Mouse (Mus musculus) gastrocnemius, adult 2 months (tissue): ENCODE data around the gene Lsm4. TPM values are rescaled to one million over a fixed set of nuclear protein-coding genes. Genes with fewer than 3 reads are reported as not detected.

Source experiments
- DNase-seq: peaks from one replicate; pipeline ENCODE4 v3.0.0; 2022
- H3K27ac ChIP-seq: fragments of 200-600 bp; 2 replicates; pipeline ENCODE4 v1.8.1; 2022; ENCODE audit warnings: mild to moderate bottlenecking
- H3K4me3 ChIP-seq: fragments of 200-600 bp; 2 replicates; pipeline ENCODE4 v1.8.1; 2022; ENCODE audit warnings: mild to moderate bottlenecking, moderate library complexity
- CTCF ChIP-seq: fragments of 200-600 bp; IDR thresholded peaks from 2 replicates; pipeline ENCODE4 v1.8.1; 2022; ENCODE audit warnings: antibody characterized with exemption, mild to moderate bottlenecking, moderate library complexity
- intact Hi-C: fragments of 180-260 bp; cut with DNase I; formaldehyde crosslinking; loops from one replicate; pipeline ENCODE4 v1.15.1; 2025
- total RNA-seq, 2 experiments: library from RNA; stranded (reverse); gene quantifications; 2 replicates each; pipeline ENCODE4 v1.2.3; 2021

Gene Lsm4
- total RNA-seq, 2 experiments from 2014 or later: 61.7 to 65.6 TPM

GRCm38 (mm10) chr8:70672325-70673078 lies 546 bp upstream of the Lsm4 start:
- TF ChIP-seq CTCF: no peak
- Histone ChIP-seq H3K4me3 (peak overlapping the region; percentile 82), H3K27ac (peak overlapping the region; percentile 98)
- DNase-seq: no peak
- intact Hi-C loops: loop anchor here (1.0 kb wide), 1 partner anchor 28 kb away; no protein-coding TSS in a partner anchor

GRCm38 (mm10) chr8:70674109-70674508 lies 1.1 kb downstream of the Lsm4 start:
- intact Hi-C loops: no loop called here
- Histone ChIP-seq H3K4me3 (peak overlapping the region; percentile 82), H3K27ac (peak overlapping the region; percentile 98)
- no peak for DNase-seq
- no peak for TF ChIP-seq CTCF

GRCm38 (mm10) chr8:70674716-70675115 lies 1.7 kb downstream of the Lsm4 start:
- Histone ChIP-seq H3K4me3 (no peak overlapping the region), H3K27ac (peak overlapping the region; percentile 98)
- intact Hi-C loops: no loop called here
- TF ChIP-seq CTCF: no peak
- DNase-seq: no peak

GRCm38 (mm10) chr8:70675336-70675735 lies 2.3 kb downstream of the Lsm4 start:
- no peak overlapping the region for H3K4me3 ChIP-seq
- no peak for TF ChIP-seq CTCF
- intact Hi-C loops: no loop called here
- peak overlapping the region; percentile 98 for H3K27ac ChIP-seq
- DNase-seq: no peak

- intact Hi-C loops: no loop called here
- DNase-seq: no peak
- TF ChIP-seq CTCF: no peak
Observed at GRCm38 (mm10) chr8:70677451-70678080, 4.5 kb downstream of the Lsm4 start.

GRCm38 (mm10) chr8:70678679-70679078 lies 5.6 kb downstream of the Lsm4 start:
- Histone ChIP-seq H3K27ac (peak overlapping the region; percentile 74; the same call in 1 of the 2 replicates), H3K4me3 (no peak overlapping the region)
- intact Hi-C loops: no loop called here
- no peak for TF ChIP-seq CTCF
- no peak for DNase-seq

More at GRCm38 (mm10) chr8:70677451-70678080, 4.5 kb downstream of the Lsm4 start:
- H3K27ac ChIP-seq: no peak overlapping the region
- H3K4me3 ChIP-seq: no peak overlapping the region

GRCm38 (mm10) chr8:70679404-70679803 lies 6.4 kb downstream of the Lsm4 start:
- no peak for DNase-seq
- no peak overlapping the region for H3K4me3 ChIP-seq
- H3K27ac ChIP-seq: peak overlapping the region; percentile 74
- TF ChIP-seq CTCF: no peak
- intact Hi-C loops: no loop called here

- peak; percentile 63 for DNase-seq
- Histone ChIP-seq H3K27ac (peak overlapping the region; percentile 74), H3K4me3 (no peak overlapping the region)
- no peak for TF ChIP-seq CTCF
- intact Hi-C loops: no loop called here
Observed at GRCm38 (mm10) chr8:70680039-70680438, 7.0 kb downstream of the Lsm4 start.

- TF ChIP-seq CTCF: no peak
- intact Hi-C loops: no loop called here
- H3K27ac ChIP-seq: peak overlapping the region; percentile 88
Observed at GRCm38 (mm10) chr8:70681410-70681809, 8.4 kb downstream of the Lsm4 start.

GRCm38 (mm10) chr8:70682193-70682592 lies 9.1 kb downstream of the Lsm4 start:
- peak; percentile 93 for DNase-seq
- Histone ChIP-seq H3K4me3 (peak overlapping the region; percentile 58), H3K27ac (peak overlapping the region; percentile 88)
- peak; percentile 43 for TF ChIP-seq CTCF
- intact Hi-C loops: no loop called here

More at GRCm38 (mm10) chr8:70681410-70681809, 8.4 kb downstream of the Lsm4 start:
- DNase-seq: no peak
- H3K4me3 ChIP-seq: no peak overlapping the region

GRCm38 (mm10) chr8:70682692-70683091 lies 9.6 kb downstream of the Lsm4 start:
- intact Hi-C loops: no loop called here
- no peak for DNase-seq
- Histone ChIP-seq H3K27ac (peak overlapping the region; percentile 88), H3K4me3 (peak overlapping the region; percentile 58)
- no peak for TF ChIP-seq CTCF

- no peak overlapping the region for H3K27ac ChIP-seq
- intact Hi-C loops: no loop called here
- no peak overlapping the region for H3K4me3 ChIP-seq
- no peak for DNase-seq
- no peak for TF ChIP-seq CTCF
Observed at GRCm38 (mm10) chr8:70684291-70684690, 11.2 kb downstream of the Lsm4 start.

GRCm38 (mm10) chr8:70687576-70687975 lies 14.5 kb downstream of the Lsm4 start:
- H3K4me3 ChIP-seq: no peak overlapping the region
- DNase-seq: peak; percentile 88
- peak overlapping the region; percentile 80 for H3K27ac ChIP-seq
- intact Hi-C loops: no loop called here
- no peak for TF ChIP-seq CTCF
